Mouse (Mus musculus): ENCODE measurements around the gene Dyrk1b.
"Not testable (repeated sequence)": the region's sequence is repeated elsewhere in the genome, so short reads cannot be mapped to it uniquely, and the experiment has no call there.

The Dyrk1b gene

DNA sequence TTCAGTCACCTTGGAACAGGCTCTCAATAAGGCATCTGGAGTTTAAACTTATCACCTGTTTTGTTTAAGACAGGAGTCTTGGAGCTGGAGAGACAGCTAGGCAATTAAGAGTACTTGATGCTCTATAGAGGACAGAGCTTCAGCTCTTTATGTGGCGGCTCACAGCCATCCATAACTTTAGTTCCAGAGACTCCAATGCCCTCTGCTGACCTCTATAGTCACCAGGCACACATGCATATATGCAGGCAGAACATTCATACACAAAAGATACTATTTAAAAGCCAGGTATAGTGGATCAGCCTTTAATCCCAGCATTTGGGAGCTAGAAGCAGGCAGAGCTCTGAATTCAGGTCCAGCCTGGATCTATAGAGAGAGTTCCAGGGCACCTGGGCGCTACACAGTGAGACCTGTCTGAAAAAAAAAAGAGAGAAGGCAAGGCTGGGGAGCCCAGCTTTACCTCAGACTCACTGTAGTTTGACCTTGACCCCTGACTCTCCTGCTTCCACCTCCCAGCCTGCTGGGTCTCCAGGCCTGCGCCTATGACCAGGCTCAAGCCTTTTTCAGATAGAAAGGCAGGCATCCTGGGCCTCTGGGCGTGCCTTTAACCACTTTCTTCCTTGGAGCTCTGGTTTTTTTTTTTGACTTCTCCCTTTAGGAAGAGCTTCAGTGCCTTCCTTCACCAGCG, 16.3 kb downstream of the Dyrk1b start:
- no peak for DNase-seq (ENCODE audit: low read depth, low spot score)

DNA sequence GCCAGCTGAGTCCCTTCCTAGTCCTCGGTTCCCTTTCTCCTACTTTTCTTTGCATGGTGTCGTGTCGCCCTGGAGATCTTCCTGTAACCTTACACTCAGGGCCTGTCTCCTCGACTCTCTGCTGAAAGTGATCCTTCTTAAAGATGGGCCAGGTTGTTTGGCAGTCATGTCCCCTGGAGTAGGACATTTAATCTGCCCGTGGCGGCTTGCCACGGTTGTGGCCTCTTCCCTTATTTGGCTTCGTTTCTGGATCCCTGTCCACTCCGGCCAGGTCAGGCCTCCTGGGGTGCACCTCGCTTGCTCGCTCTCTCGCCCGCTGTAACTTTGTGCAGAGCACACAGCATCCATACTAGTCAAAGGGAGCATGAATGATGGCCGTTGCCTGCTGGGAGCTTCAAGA, 17.3 kb downstream of the Dyrk1b start:
- no peak for DNase-seq (ENCODE audit: low read depth, low spot score)

DNA sequence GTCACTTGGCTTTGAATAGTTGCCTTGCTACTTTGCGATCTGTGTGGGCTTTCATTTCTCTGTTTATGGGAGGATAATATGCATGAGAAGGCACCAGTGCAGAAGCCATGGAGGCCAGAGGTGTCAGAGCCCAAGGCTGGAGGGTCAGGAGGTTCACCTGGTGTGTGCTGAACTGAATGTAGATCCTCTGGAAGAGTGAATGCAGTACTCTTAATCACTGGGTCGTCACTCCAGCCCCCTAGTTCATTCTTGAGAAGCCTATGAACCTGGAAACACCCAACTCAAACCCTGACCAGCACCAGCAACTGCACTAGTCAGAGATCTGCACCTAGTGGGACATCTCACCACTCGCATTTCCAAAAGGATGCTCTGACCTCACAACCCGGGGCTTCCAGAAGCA, 19.8 kb downstream of the Dyrk1b start:
- no peak for DNase-seq (ENCODE audit: low read depth, low spot score)

DNA sequence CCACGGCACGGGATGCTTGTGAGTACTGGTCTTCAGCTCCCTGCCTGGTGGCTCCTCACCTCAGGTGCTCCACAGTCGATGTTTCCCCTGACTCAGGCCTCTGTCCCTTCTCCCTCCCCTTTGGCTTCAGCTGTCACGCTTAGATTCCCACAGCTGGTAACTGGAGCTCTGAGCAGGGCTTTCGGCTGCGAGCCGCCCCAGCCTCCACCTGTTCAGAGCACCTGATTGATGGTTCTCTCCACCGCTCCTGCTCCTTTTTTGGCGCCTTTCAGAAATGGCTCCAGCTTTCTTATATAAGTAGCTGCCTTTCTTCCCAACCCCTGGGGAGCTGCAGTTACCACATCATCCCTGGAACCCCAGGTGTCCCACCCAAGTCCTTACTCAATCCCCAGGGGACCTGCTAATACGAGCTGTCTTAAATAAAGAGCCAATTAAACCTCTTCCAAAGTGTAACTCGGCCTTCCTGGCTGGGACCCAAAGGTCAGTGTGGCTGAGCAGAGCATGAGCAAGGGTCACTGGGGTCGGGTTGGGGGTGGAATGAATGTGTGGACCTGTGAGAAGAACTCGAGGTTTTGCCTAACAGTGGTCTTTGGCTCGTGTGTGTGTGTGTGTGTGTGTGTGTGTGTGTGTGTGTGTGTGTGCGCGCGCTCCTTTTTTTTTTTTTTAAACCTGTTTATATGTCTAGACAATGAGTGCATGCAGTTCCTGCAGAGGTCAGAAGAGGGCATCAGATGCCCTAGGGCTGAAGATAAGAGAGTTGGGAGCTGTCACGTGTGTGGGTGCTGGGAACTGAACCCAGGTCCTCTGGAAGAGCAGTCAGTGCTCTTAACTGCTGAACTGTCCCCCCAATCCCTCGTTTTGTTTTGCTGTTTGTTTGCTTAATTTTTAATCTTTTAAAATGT, 24.2 kb downstream of the Dyrk1b start:
- DNase-seq (ENCODE audit: low read depth, low spot score) = no peak

DNA sequence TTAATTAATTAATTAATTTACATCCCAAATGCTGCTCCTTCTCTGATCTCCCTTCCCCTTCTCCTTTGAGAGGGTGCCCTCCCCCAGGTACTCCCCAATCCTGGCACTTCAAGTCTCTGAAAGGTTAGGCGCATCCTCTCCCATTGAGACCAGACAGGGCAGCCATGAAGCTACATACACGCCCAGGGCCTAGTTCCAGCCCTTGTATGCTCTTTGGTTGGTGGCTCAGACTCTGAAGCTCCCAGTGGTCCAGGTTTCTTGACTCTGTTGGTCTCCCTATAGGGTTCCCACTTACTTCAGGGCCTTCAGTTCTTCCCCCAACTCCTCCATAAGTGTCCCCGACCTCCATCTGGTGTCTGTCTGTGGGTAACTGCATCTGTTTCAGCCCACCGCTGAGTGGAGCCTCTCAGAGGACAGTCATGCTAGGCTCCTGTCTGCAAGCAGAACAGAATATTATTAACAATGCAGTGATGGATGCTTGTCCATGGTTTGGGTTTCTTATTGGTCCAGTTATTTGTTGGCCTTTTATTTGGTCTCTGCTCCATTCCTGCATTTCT, 26.9 kb downstream of the Dyrk1b start:
- no peak for DNase-seq (ENCODE audit: low read depth, low spot score)

DNA sequence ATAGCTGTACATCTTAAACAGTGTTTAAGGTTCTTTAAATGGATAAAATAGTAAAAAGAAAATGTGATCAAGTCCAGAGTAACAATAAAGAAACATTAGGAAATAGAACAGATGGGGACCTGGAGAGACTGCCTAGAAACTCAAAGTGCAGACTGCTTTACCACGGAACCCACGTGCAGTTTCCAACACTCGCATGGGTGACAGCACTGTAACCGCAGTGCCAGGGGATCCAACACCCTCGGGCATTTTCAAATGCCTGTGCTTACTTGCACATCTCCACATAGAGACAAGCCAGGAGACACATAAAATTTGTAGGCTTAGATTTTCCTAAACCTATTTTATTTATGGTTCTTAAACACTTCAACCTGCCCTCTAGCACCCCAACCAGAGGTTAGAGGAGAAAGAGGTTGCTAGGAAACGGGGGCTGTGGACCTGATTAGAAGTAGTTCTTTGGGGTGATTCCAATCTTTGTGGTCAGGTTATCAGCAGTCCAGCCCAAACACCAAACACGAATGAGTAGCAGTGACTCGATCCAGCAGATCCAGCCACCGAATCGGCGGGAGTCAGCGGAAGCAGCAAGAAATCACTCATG, 29.2 kb downstream of the Dyrk1b start:
- no peak for DNase-seq (ENCODE audit: low read depth, low spot score)

DNA sequence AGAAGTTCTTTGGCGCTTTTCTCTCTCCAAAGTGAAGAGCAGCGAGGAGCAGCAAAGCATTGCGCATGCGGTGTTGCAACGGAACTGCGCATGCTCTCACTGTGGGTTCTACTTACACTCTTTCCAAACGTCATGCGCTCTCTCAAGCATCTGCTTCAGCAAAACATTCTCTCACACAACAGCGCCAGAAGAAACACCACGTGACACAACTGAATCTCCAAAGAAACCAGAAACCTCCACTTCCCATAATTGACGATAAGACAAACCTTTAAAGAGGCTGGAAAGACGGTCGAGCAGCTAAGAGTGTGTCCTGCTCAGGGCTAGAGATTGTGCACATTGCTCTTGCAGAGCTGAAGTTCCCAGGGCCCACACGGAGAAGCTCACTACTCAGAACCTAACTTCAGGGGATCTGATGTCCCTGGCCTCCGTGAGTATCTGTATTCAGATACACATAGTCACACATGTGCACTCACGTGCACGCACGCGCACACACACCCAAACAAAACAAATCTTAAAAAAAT, 29.8 kb downstream of the Dyrk1b start:
- peak; percentile 39 for DNase-seq (ENCODE audit: low read depth, low spot score)

DNA sequence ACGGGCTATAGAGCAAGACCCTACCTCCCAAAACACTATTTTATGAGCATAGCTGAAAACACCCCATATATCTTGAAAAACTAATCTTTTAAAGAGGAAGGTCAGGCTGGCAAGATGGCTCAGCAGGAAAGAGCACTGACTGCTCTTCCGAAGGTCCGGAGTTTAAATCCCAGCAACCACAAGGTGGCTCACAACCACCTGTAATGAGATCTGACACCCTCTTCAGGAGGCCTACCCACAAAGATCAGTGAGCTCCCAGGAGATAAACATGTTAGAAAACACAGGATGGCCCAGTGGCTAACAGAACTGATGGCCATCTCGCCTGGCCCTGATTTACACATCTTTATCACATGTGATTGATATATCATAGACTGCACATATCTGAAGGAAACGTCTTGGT, 31.5 kb downstream of the Dyrk1b start:
- DNase-seq (ENCODE audit: low read depth, low spot score) = no peak

DNA sequence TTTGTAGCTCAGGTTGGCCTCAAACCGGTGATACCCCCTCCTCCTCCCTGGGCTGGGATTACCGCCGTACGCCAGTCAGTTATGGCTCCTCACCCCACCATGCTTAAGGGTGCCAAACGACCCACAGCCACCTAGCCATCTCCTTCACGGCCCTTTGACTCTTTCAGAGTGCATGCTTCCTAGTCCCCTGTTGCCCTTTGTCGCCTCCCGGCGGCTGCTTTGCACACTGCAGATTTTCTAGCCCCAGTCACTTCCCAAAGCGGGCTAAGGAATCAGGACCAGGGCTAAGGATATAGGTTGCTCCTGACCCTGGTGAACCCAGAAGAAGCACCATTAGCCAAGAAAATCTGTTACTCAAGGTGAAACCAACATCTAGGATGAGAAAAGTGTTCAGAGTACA, 34.9 kb downstream of the Dyrk1b start:
- DNase-seq (ENCODE audit: low read depth, low spot score) = no peak

DNA sequence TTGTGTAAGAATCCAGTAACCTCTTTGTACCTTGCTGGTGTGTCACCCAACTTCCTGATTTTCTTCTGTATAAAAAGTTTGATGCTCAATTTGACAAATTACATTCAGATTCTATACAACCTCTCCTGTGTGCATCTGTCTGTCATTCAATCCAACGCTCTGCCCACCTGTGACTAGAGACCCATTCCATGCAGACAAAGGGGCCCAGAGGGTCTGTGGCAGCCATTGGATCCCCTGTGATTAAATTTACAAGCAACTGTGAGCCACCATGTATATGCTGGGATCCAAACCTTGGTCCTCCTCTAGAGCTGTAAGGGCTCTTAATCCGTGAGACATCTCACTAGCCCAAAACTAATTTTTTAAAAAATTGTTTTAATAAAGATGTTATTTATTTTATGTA, 36.7 kb downstream of the Dyrk1b start:
- DNase-seq (ENCODE audit: low read depth, low spot score) = not testable (repeated sequence)

DNA sequence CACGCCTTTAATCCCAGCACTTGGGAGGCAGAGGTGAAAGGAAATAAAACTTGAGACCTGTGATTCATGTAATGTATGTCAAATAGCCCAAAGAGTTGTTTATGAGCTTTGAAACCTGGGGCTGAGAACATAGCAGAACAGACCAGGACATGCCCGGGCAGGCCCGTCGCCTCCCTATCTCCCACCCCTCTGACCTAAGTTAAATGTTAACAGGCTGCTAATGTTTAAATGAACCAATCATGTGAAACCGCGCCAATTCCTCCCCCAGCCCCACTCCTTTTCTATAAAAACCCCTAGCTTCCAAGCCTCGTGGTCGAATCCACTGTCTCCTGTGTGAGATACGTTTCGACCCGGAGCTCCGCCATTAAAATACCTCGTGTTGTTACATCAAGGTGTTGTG, 38.5 kb downstream of the Dyrk1b start:
- not testable (repeated sequence) for DNase-seq (ENCODE audit: low read depth, low spot score)

DNA sequence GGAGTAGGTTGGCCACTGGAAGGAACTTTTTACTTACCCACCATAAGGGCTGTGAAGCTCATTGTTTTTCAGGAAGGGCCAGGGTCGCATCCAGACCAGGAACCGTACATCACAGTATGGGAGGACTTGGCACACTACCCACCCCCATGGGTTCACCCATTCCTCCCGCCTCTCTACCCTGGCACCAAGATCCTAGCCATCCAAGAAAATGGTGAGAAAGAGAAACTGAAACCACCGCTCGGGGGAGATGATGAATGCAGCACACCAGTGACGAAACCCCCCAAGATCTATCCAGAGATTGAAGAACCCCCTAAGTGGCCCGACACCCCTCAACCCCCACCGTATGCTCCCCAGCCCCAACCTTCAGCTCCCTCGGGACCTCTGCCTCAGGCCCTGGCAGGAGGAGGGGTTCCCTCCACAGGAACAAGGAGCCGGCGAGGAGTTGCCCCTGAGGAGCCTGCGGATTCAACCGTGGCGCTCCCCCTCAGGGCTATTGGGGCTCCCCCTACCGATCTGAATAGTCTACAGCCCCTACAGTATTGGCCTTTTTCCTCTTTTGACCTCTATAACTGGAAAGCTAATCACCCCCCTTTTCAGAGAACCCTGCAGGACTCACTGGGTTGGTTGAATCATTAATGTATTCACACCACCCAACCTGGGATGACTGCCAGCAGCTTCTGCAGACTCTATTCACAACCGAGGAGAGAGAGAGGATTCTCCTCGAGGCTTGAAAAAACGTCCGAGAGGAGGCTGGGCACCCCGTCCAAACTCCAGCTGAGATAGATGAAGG, 39.9 kb downstream of the Dyrk1b start:
- not testable (repeated sequence) for DNase-seq (ENCODE audit: low read depth, low spot score)

DNA sequence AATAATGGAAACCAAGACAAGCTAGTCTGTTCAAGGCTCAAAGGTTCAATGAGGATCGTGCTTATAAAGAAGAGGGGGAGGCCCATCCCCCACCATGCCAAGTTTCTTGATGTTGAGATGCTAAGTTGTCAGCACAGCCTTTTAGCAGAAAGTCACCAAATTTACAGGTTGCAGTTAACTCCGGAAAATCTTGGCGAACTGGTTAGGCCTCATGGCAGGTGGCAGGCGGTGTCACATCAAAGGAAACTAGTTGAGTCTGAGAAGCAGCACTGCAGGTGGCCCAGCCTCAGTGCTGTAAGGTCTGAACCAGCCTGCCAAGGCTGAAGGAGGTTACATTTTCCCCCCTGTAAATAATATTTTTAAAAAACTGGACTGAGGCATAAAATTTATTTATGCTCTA, 47.6 kb downstream of the Dyrk1b start:
- not testable (repeated sequence) for DNase-seq (ENCODE audit: low read depth, low spot score)

DNA sequence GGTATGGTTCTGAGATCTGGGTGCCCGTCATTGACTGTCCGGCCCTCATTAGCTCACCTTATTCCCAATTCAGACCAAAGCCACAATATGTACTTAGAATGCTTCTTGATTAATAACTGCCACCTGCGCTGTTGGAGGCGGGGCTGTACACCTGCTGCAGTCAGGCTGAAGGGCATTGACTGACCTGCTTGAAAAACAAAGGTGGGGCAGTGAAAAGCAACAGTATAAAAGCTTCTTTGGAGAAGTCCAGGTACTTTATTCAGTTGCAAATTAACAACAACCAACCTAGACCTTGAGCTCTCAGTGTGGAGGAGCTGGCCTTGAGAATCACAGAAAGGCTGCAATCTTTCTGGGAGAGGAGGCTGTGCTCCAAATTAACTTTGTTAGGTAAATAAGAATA, 48.2 kb downstream of the Dyrk1b start:
- not testable (repeated sequence) for DNase-seq (ENCODE audit: low read depth, low spot score)
